Mouse (Mus musculus): Measurements from ENCODE around the gene Rasgrp2.

DNA sequence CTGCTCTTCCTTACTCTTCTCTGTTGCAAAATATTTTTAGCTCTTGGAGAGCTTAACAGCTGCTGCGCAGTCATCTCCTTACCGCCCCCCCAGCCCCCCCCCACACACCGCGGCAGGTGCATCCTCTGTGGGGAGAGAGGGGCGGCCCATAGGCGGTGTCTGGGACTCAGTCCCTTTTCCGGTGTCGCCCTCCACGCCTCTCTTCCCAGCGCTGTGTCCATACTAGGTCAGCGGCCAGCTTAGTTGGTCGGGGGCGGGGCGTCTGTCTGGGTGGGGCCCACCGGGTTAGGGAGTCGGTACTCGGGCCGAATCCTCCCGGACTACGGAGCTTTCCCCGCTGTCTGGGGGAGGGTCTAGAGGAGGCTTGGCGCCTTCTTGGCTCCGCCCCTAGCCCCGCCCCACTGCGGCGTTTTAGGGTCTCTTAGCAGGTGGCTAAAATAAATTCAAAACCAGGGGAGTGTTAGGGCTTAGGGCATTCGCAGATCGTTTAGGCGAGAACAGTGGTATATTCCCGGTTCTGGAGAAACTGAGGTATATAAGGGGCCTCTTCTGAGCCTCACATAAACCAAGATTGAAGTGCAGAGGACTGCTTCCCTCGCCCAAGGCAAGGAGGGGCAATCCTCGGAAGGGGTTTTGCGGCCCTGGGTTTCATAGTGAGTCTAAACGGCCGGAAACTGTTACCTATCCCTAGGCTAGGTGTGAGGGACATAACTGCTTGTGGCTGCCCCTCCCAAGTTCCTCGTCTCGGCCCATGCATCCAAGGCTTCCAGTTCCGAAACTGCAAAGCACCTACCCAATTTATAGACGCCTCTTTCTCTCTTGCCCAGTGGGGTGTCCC lies 474 bp upstream of the Rasgrp2 start:
- TF ChIP-seq GATA1 (IDR thresholded peaks at IDR 0.05; ENCODE audit: borderline replicate concordance, low read length) (no peak), FLI1 (IDR thresholded peaks at IDR 0.05; ENCODE audit: low read length) (no peak)

All from megakaryocyte, embryonic 14.5 days (primary cell).